Mouse (Mus musculus) c-Kit-positive CD71-positive TER-119-positive erythroid progenitor cells, embryonic 14.5 days (primary cell): ENCODE measurements around the gene Slc45a1.

Source experiments
- DNase-seq: peaks from one replicate; pipeline ENCODE4 v3.0.0-alpha.2; 2013; ENCODE audit warnings: low spot score

Slc45a1 gene

GRCm38 (mm10) chr4:150581931-150582723 lies 69.8 kb downstream of the Slc45a1 start:
- no peak for DNase-seq
